Mouse (Mus musculus) ES-Bruce4 (cell line): Measurements from ENCODE around the gene Bax.

Experiments used
- CTCF ChIP-seq: IDR thresholded peaks from one replicate; pipeline ENCODE4 v1.8.1; 2011; ENCODE audit warnings: low read depth, low read length
- POLR2A ChIP-seq: IDR thresholded peaks from one replicate; pipeline ENCODE4 v1.8.1; 2011; ENCODE audit warnings: low read length; ENCODE audit not compliant: insufficient read depth

DNA sequence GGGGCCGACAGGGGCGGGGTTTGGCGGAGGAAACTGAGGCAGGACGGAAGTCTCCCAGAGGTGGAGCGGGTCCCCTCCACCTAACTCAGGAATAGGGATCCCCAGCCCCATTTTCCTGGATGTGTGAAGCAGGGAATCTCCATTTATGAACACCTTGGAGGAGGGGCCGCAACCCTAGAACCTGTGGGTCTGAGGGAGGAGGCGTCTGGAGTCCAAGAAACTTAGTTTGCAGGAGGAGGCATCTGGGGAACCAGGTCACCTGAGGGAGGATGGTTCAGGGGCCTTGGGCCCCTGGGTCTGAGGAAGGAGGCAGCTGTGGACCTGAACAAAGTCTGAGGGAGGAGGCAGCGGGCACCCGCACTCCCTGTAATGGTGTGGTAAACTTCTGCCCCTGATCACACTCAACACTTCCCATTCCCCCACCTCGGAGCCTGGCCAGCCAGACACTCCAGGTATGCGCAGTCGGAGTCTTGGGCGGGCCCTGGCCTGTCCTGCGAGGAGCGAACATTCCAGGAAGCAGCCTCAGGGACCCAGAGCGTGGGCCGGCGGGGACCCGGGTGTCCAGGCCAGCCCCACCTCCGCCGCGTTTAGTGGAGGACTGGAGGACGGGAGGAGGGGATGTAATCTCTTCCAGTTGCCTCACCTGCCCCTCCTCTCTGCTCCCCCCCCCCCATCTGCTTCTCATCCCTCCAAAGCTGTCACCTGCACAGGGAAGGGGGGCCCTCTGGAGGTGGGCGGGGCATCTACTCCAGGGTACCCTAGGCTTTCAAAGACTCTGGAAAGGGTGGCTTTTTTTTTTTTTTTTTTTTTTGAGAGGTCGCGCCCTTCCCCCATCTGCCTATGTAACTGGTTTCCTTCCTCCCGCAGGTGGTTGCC is 52.6 kb downstream of the Bax start:
- TF ChIP-seq CTCF: no peak
- peak; percentile 60 for TF ChIP-seq POLR2A
